In genomic region chr14:44858868-44859613, GRCm38 (mm10) we compare ENCODE assay signal across 8 mouse cellular contexts. TPM values are rescaled to one million over a fixed set of nuclear protein-coding genes. Genes with fewer than 3 reads are reported as not detected.
DNase-seq lines count a peak whose midpoint lies in the region; ATAC-seq and TF ChIP-seq lines count a peak whose summit lies in the region.

TSS of gene Ptgdr (minus strand) at chr14:44859375.

- DNase-seq in lung, postnatal 36 days, result no peak
- peak; percentile 46 for DNase-seq in limb, embryonic 10.5 days (ENCODE audit: low spot score)
- no peak for DNase-seq in thymus, postnatal 25 days
- DNase-seq in adrenal gland, adult (ENCODE audit: inconsistent age in 2 of 2, low spot score in 1 of 2), result no peak
- no peak for DNase-seq in kidney, adult 2 months

- no peaks in the 10 kb centered on the region for H3K36me3 ChIP-seq in lung, embryonic 15.5 days
- no peaks in the 10 kb centered on the region for H3K36me3 ChIP-seq in embryonic facial prominence, embryonic 13.5 days
- no peaks in the 10 kb centered on the region for H3K36me3 ChIP-seq in limb, embryonic 10.5 days
- H3K36me3 ChIP-seq in small intestine, adult 2 months (ENCODE audit: control insufficient read depth, insufficient read depth, low read length), result no peaks in the 10 kb centered on the region
- H3K36me3 ChIP-seq in kidney, adult 2 months (ENCODE audit: control insufficient read depth, insufficient read depth, low read length), result no peaks in the 10 kb centered on the region

- H3K27me3 ChIP-seq in lung, embryonic 15.5 days, result peaks cover 22% of the 10 kb centered on the region
- H3K27me3 ChIP-seq in embryonic facial prominence, embryonic 13.5 days, result peaks cover 31% of the 10 kb centered on the region
- H3K27me3 ChIP-seq in limb, embryonic 10.5 days (ENCODE audit: low read depth, poor library complexity, severe bottlenecking), result peaks cover 49% of the 10 kb centered on the region
- H3K27me3 ChIP-seq in small intestine, adult 2 months (ENCODE audit: control insufficient read depth, insufficient read depth, low read length), result peaks cover 10% of the 10 kb centered on the region
- no peaks in the 10 kb centered on the region for H3K27me3 ChIP-seq in kidney, adult 2 months (replicated peaks; ENCODE audit: control insufficient read depth, insufficient read depth, low read length)

- H3K27ac ChIP-seq in lung, embryonic 15.5 days, result no peak within 1 kb of the TSS
- H3K27ac ChIP-seq in embryonic facial prominence, embryonic 13.5 days, result no peak within 1 kb of the TSS
- H3K27ac ChIP-seq in limb, embryonic 10.5 days, result no peak within 1 kb of the TSS; the same call in 1 of the 2 replicates
- no peak within 1 kb of the TSS for H3K27ac ChIP-seq in small intestine, adult 2 months (ENCODE audit: insufficient read depth, low read depth, low read length)
- H3K27ac ChIP-seq in kidney, adult 2 months (ENCODE audit: insufficient read depth, low read depth, low read length), result no peak within 1 kb of the TSS

- peak within 1 kb of the TSS; percentile 53 for H3K4me2 ChIP-seq in lung, embryonic 15.5 days
- peak within 1 kb of the TSS; percentile 66 for H3K4me2 ChIP-seq in embryonic facial prominence, embryonic 13.5 days

- H3K4me3 ChIP-seq in lung, embryonic 15.5 days, result peak within 1 kb of the TSS; percentile 21
- peak within 1 kb of the TSS; percentile 38 for H3K4me3 ChIP-seq in embryonic facial prominence, embryonic 13.5 days
- H3K4me3 ChIP-seq in limb, embryonic 10.5 days, result peak within 1 kb of the TSS; percentile 48
- peak within 1 kb of the TSS; percentile 51 for H3K4me3 ChIP-seq in small intestine, adult 2 months (ENCODE audit: low read depth, low read length)
- no peak within 1 kb of the TSS for H3K4me3 ChIP-seq in kidney, adult 2 months (ENCODE audit: insufficient read depth, low read depth, low read length)

- 2% methylated on average over 32 of the region's 32 CpGs for WGBS in lung, embryonic 15.5 days
- WGBS in embryonic facial prominence, embryonic 13.5 days, result 1% methylated on average over 32 of the region's 32 CpGs
- WGBS in limb, embryonic 10.5 days, result under 1% methylated on average over 32 of the region's 32 CpGs
- whole genome bisulfite sequencing in small intestine, adult 2 months, result 2% methylated on average over 32 of the region's 32 CpGs
- WGBS in kidney, adult 2 months, result 2% methylated on average over 32 of the region's 32 CpGs

- H3K9ac ChIP-seq in lung, embryonic 15.5 days, result no peak within 1 kb of the TSS
- H3K9ac ChIP-seq in embryonic facial prominence, embryonic 13.5 days, result peak within 1 kb of the TSS; percentile 61

- peaks cover 10% of the 10 kb centered on the region; the same call in 1 of the 2 replicates for H3K4me1 ChIP-seq in lung, embryonic 15.5 days
- H3K4me1 ChIP-seq in embryonic facial prominence, embryonic 13.5 days, result peaks cover 24% of the 10 kb centered on the region
- peaks cover 31% of the 10 kb centered on the region for H3K4me1 ChIP-seq in limb, embryonic 10.5 days
- H3K4me1 ChIP-seq in small intestine, adult 2 months (ENCODE audit: control insufficient read depth, insufficient read depth, insufficient read length, low read length), result peaks cover 9% of the 10 kb centered on the region
- H3K4me1 ChIP-seq in kidney, adult 2 months (ENCODE audit: control insufficient read depth, insufficient read depth, low read length), result no peaks in the 10 kb centered on the region

- TF ChIP-seq CTCF in small intestine, adult 2 months (IDR thresholded peaks at IDR 0.05; ENCODE audit: extremely low read depth, insufficient read length, insufficient replicate concordance, low read depth, low read length), result no peak
- no peak for TF ChIP-seq CTCF in kidney, adult 2 months (conservative IDR thresholded peaks at IDR 0.05; ENCODE audit: insufficient read depth, insufficient read length, low read depth, low read length)

- ATAC-seq in lung, embryonic 15.5 days (ENCODE audit: borderline replicate concordance, extremely low read depth, low FRiP score, low TSS enrichment), result no peak
- ATAC-seq in embryonic facial prominence, embryonic 13.5 days (ENCODE audit: insufficient number of reproducible peaks, insufficient read depth, low FRiP score, low TSS enrichment, low read depth), result no peak

- no peaks in the 10 kb centered on the region for H3K9me3 ChIP-seq in lung, embryonic 15.5 days
- H3K9me3 ChIP-seq in embryonic facial prominence, embryonic 13.5 days, result no peaks in the 10 kb centered on the region
- no peaks in the 10 kb centered on the region for H3K9me3 ChIP-seq in limb, embryonic 10.5 days (replicated peaks)

- TF ChIP-seq POLR2A in small intestine, adult 2 months (IDR thresholded peaks at IDR 0.05; ENCODE audit: low read depth, low read length), result no peak
- TF ChIP-seq POLR2A in kidney, adult 2 months (IDR thresholded peaks at IDR 0.05; ENCODE audit: low read depth, low read length), result no peak

RNA-seq across cellular contexts. Expression of gene Ptgdr, which starts in this region (rescaled TPM):
- 0.09 and 0.11 TPM in 2 replicates for polyA plus RNA-seq in lung, embryonic 15.5 days (2015; fragmentation: Nextera tagmentation; extraction: Ambion mirVana)
- polyA plus RNA-seq in embryonic facial prominence, embryonic 13.5 days (2015; fragmentation: Nextera tagmentation; extraction: Ambion mirVana), result 0.37 and 0.61 TPM in 2 replicates
- 0.05 TPM in 1 of 2 replicates, not detected in the other for polyA plus RNA-seq in limb, embryonic 10.5 days (2016; fragmentation: Nextera tagmentation; extraction: Ambion mirVana)
- 0.11 and 1.0 TPM in 2 replicates for polyA plus RNA-seq in small intestine, adult 2 months (2012; rRNA removed)
- not detected in 2 replicates for polyA plus RNA-seq in kidney, adult 2 months (2012; rRNA removed)

Comparison
In these comparisons a context has a peak if more than half of its experiments do, and no peak if none do; other contexts are left out.
1. Peak in DNase-seq and H3K4me3 ChIP-seq in limb, embryonic 10.5 days; RNA of the gene not detected or under 1 TPM.